Mouse (Mus musculus) midbrain, embryonic 14.5 days (tissue): Measurements from ENCODE around the gene Fem1b. TPM values are rescaled to one million over a fixed set of nuclear protein-coding genes. Genes with fewer than 3 reads are reported as not detected.

ENCODE experiments used
- ATAC-seq: fragments of 200-750 bp; cut with Nextera tagmentation; 2 replicates; pipeline ENCODE4 v1.8.0; 2017; ENCODE audit warnings: moderate number of reproducible peaks, moderate library complexity; ENCODE audit not compliant: low FRiP score, low TSS enrichment
- DNase-seq: peaks from one replicate; pipeline ENCODE4 v3.0.0-alpha.2; 2015
- H3K27ac ChIP-seq: fragments of 300-500 bp; sonication (generic); replicated peaks from 2 replicates; pipeline ENCODE4 v1.5.1; 2014; ENCODE audit warnings: mild to moderate bottlenecking, low read depth, low read length, moderate library complexity
- H3K27me3 ChIP-seq: fragments of 300-500 bp; sonication (generic); 2 replicates; pipeline ENCODE4 v1.6.1; 2014; ENCODE audit warnings: low read length, control low read depth, mixed read lengths; ENCODE audit not compliant: control insufficient read depth, insufficient read depth
- H3K36me3 ChIP-seq: fragments of 300-500 bp; sonication (generic); 2 replicates; pipeline ENCODE4 v1.6.1; 2014; ENCODE audit warnings: low read length, control low read depth; ENCODE audit not compliant: control insufficient read depth, insufficient read depth
- H3K4me1 ChIP-seq: fragments of 300-500 bp; sonication (generic); 2 replicates; pipeline ENCODE4 v1.6.1; 2014; ENCODE audit warnings: mild to moderate bottlenecking, antibody characterized with exemption, low read length, control low read depth; ENCODE audit not compliant: control insufficient read depth, insufficient read depth
- H3K4me2 ChIP-seq: fragments of 300-500 bp; sonication (generic); 2 replicates; pipeline ENCODE4 v1.6.1; 2014; ENCODE audit warnings: mild to moderate bottlenecking, low read length, moderate library complexity
- H3K4me3 ChIP-seq: fragments of 300-500 bp; sonication (generic); replicated peaks from 2 replicates; pipeline ENCODE4 v1.5.1; 2014; ENCODE audit warnings: low read depth, low read length
- H3K9ac ChIP-seq: fragments of 300-500 bp; sonication (generic); replicated peaks from 2 replicates; pipeline ENCODE4 v1.6.1; 2014; ENCODE audit warnings: mild to moderate bottlenecking, low read length, moderate library complexity
- H3K9me3 ChIP-seq: fragments of 300-500 bp; sonication (generic); 2 replicates; pipeline ENCODE4 v1.6.1; 2016; ENCODE audit warnings: low read length, control low read depth, mixed read lengths; ENCODE audit not compliant: control insufficient read depth
- WGBS: fragments of 180-500 bp; shearing (Covaris S2); extraction: QIAGEN DNeasy Blood & Tissue Kit; methylation state at CpG from one replicate; pipeline ENCODE4 v1.1.7; 2014; 5-methylcytosine and 5-hydroxymethylcytosine counted together
- polyA plus RNA-seq: library from polyadenylated mRNA; unstranded; fragments of >200 nt; fragmentation: Nextera tagmentation; extraction: Ambion mirVana; gene quantifications from 2 replicates; pipeline ENCODE4 v1.2.1, GENCODE M21; 2014

Fem1b gene
- polyA plus RNA-seq, 1 experiment from 2014 or later = 103 TPM

GRCm38 (mm10) chr9:62848641-62849040 lies 36.9 kb upstream of the Fem1b start:
- Histone ChIP-seq H3K36me3 (no peaks in the 10 kb centered on the region), H3K4me3 (no peak overlapping the region), H3K27me3 (no peaks in the 10 kb centered on the region), H3K4me1 (no peaks in the 10 kb centered on the region), H3K9me3 (no peaks in the 10 kb centered on the region), H3K27ac (no peak overlapping the region), H3K4me2 (no peak overlapping the region), H3K9ac (no peak overlapping the region)
- WGBS = 73% methylated on average over 3 of the region's 3 CpGs
- DNase-seq = no peak
- no peak for ATAC-seq

GRCm38 (mm10) chr9:62847694-62848093 lies 36.0 kb upstream of the Fem1b start:
- H3K36me3 ChIP-seq = no peaks in the 10 kb centered on the region
- WGBS = 5% methylated on average over 3 of the region's 3 CpGs
- no peak overlapping the region for H3K4me3 ChIP-seq
- H3K27me3 ChIP-seq = no peaks in the 10 kb centered on the region
- H3K4me2 ChIP-seq = no peak overlapping the region
- ATAC-seq (no peak; the same call in 1 of the 2 replicates), DNase-seq (peak; percentile 88)
- H3K9ac ChIP-seq = no peak overlapping the region
- H3K27ac ChIP-seq = no peak overlapping the region
- H3K4me1 ChIP-seq = no peaks in the 10 kb centered on the region
- H3K9me3 ChIP-seq = no peaks in the 10 kb centered on the region

GRCm38 (mm10) chr9:62844461-62844860 lies 32.7 kb upstream of the Fem1b start:
- H3K27ac ChIP-seq = no peak overlapping the region
- H3K36me3 ChIP-seq = no peaks in the 10 kb centered on the region
- no peaks in the 10 kb centered on the region for H3K27me3 ChIP-seq
- peaks cover 2% of the 10 kb centered on the region; the same call in 1 of the 2 replicates for H3K4me1 ChIP-seq
- DNase-seq (no peak), ATAC-seq (no peak)
- no peak overlapping the region for H3K9ac ChIP-seq
- no peak overlapping the region for H3K4me2 ChIP-seq
- 97% methylated on average over 5 of the region's 5 CpGs for WGBS
- H3K9me3 ChIP-seq = no peaks in the 10 kb centered on the region
- no peak overlapping the region for H3K4me3 ChIP-seq

- H3K27ac ChIP-seq = no peak overlapping the region
- H3K36me3 ChIP-seq = no peaks in the 10 kb centered on the region
- 82% methylated on average over 10 of the region's 10 CpGs for WGBS
- H3K4me3 ChIP-seq = no peak overlapping the region
- H3K9me3 ChIP-seq = no peaks in the 10 kb centered on the region
- H3K27me3 ChIP-seq = no peaks in the 10 kb centered on the region
- DNase-seq = no peak
- no peak overlapping the region for H3K9ac ChIP-seq
- H3K4me1 ChIP-seq = peaks cover 8% of the 10 kb centered on the region; the same call in 1 of the 2 replicates
- ATAC-seq = no peak
- H3K4me2 ChIP-seq = no peak overlapping the region
Measured at GRCm38 (mm10) chr9:62843356-62844024, 31.8 kb upstream of the Fem1b start.

GRCm38 (mm10) chr9:62839172-62839770 lies 27.5 kb upstream of the Fem1b start:
- no peak for ATAC-seq
- Histone ChIP-seq H3K4me3 (peak overlapping the region; percentile 63), H3K9me3 (no peaks in the 10 kb centered on the region), H3K4me1 (peaks cover 14% of the 10 kb centered on the region; the same call in 1 of the 2 replicates), H3K4me2 (peak overlapping the region; percentile 94), H3K36me3 (no peaks in the 10 kb centered on the region), H3K27ac (peak overlapping the region; percentile 61; the same call in 1 of the 2 replicates), H3K9ac (peak overlapping the region; percentile 75), H3K27me3 (no peaks in the 10 kb centered on the region)
- WGBS = 14% methylated on average over 14 of the region's 14 CpGs
- no peak for DNase-seq

GRCm38 (mm10) chr9:62838506-62839171 lies 26.9 kb upstream of the Fem1b start, which contains the start of gene Cln6:
Gene Cln6 (plus strand): TSS chr9:62838785.
- H3K36me3 ChIP-seq = no peaks in the 10 kb centered on the region
- H3K4me1 ChIP-seq = peaks cover 14% of the 10 kb centered on the region; the same call in 1 of the 2 replicates
- ATAC-seq (peak; percentile 84), DNase-seq (peak; percentile 83)
- peak within 1 kb of the TSS; percentile 94 for H3K4me2 ChIP-seq
- no peaks in the 10 kb centered on the region for H3K9me3 ChIP-seq
- under 1% methylated on average over 48 of the region's 48 CpGs for WGBS
- H3K9ac ChIP-seq = peak within 1 kb of the TSS; percentile 75
- H3K27me3 ChIP-seq = no peaks in the 10 kb centered on the region
- peak within 1 kb of the TSS; percentile 61 for H3K27ac ChIP-seq
- peak within 1 kb of the TSS; percentile 63 for H3K4me3 ChIP-seq

- Histone ChIP-seq H3K4me3 (peak overlapping the region; percentile 63), H3K4me2 (peak overlapping the region; percentile 94), H3K27ac (0 out of 2 replicates have a peak overlapping the region, but pooled peaks have one; percentile 13), H3K9me3 (no peaks in the 10 kb centered on the region), H3K9ac (peak overlapping the region; percentile 75; the same call in 1 of the 2 replicates), H3K4me1 (peaks cover 14% of the 10 kb centered on the region; the same call in 1 of the 2 replicates), H3K36me3 (no peaks in the 10 kb centered on the region), H3K27me3 (no peaks in the 10 kb centered on the region)
- ATAC-seq (no peak; the same call in 1 of the 2 replicates), DNase-seq (no peak)
- 18% methylated on average over 8 of the region's 8 CpGs for WGBS
Measured at GRCm38 (mm10) chr9:62838146-62838505, 26.4 kb upstream of the Fem1b start.

- Histone ChIP-seq H3K9ac (no peak overlapping the region), H3K36me3 (no peaks in the 10 kb centered on the region), H3K27ac (0 out of 2 replicates have a peak overlapping the region, but pooled peaks have one; percentile 0), H3K27me3 (no peaks in the 10 kb centered on the region), H3K4me1 (peaks cover 14% of the 10 kb centered on the region; the same call in 1 of the 2 replicates), H3K4me2 (no peak overlapping the region; the same call in 1 of the 2 replicates), H3K4me3 (no peak overlapping the region), H3K9me3 (no peaks in the 10 kb centered on the region)
- WGBS = 54% methylated on average over 3 of the region's 3 CpGs
- DNase-seq (no peak), ATAC-seq (no peak)
Measured at GRCm38 (mm10) chr9:62837611-62838010, 25.9 kb upstream of the Fem1b start.
